Mouse (Mus musculus) testis, adult 2 months (tissue): ENCODE data around the gene Cep112. TPM values are rescaled to one million over a fixed set of nuclear protein-coding genes. Genes with fewer than 3 reads are reported as not detected.
"Not testable (repeated sequence)": the region's sequence is repeated elsewhere in the genome, so short reads cannot be mapped to it uniquely, and the experiment has no call there.

Experiments used
- H3K27ac ChIP-seq: fragments of 200-500 bp; 2 replicates; pipeline ENCODE4 v1.5.1; 2012; ENCODE audit warnings: low read depth, low read length; ENCODE audit not compliant: control insufficient read depth, insufficient read depth
- H3K27me3 ChIP-seq: fragments of 200-500 bp; 2 replicates; pipeline ENCODE4 v1.6.1; 2012; ENCODE audit warnings: mild to moderate bottlenecking, low read length, moderate library complexity; ENCODE audit not compliant: control insufficient read depth, insufficient read depth
- H3K36me3 ChIP-seq: fragments of 200-500 bp; 2 replicates; pipeline ENCODE4 v1.6.1; 2012; ENCODE audit warnings: mild to moderate bottlenecking, low read length; ENCODE audit not compliant: control insufficient read depth, insufficient read depth
- H3K4me1 ChIP-seq: fragments of 200-500 bp; 2 replicates; pipeline ENCODE4 v1.6.1; 2012; ENCODE audit warnings: low read length; ENCODE audit not compliant: control insufficient read depth, insufficient read depth
- H3K4me3 ChIP-seq: fragments of 200-500 bp; 2 replicates; pipeline ENCODE4 v1.5.1; 2012; ENCODE audit warnings: low read depth, mild to moderate bottlenecking, low read length, moderate library complexity, mixed read lengths; ENCODE audit not compliant: control insufficient read depth
- CTCF ChIP-seq: fragments of 200-500 bp; IDR thresholded peaks from 2 replicates; pipeline ENCODE4 v1.5.1; 2012; ENCODE audit warnings: low read depth, mild to moderate bottlenecking, inconsistent platforms, low read length, moderate library complexity; ENCODE audit not compliant: control insufficient read depth, insufficient read depth, insufficient replicate concordance
- POLR2A ChIP-seq: fragments of 200-500 bp; IDR thresholded peaks from 2 replicates; pipeline ENCODE4 v1.6.1; 2012; ENCODE audit warnings: low read depth, mild to moderate bottlenecking, inconsistent platforms, low read length, moderate library complexity; ENCODE audit not compliant: control insufficient read depth
- polyA plus RNA-seq: library from polyadenylated mRNA; depleted of rRNA; stranded (reverse); fragments of >200 nt; gene quantifications from 2 replicates; pipeline ENCODE4 v1.2.3, GENCODE M21; 2012

The Cep112 gene
- polyA plus RNA-seq, 1 experiment = 127 TPM

DNA sequence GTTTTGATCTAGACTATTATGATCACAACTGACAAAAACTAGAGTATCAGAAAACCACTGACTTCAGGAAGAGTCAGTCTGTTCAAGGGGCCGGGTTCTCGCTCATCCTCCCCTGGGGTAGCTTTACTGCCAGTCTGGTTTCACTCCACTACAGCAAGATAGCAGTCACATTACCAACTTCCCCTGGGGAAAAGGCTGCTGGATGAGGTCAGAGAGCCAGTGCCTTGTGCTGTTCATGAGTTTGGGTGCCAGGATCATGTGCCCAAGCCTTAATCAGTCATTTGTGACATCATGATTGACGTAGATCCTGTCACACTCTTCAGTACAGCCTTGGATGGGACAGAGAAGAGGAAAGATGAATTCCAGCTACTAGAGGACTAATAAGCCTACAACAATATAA lies 421.5 kb downstream of the Cep112 start:
- Histone ChIP-seq H3K27ac (no peak overlapping the region), H3K36me3 (no peaks in the 10 kb centered on the region), H3K4me3 (no peak overlapping the region), H3K27me3 (no peaks in the 10 kb centered on the region), H3K4me1 (no peaks in the 10 kb centered on the region)
- TF ChIP-seq CTCF = no peak
- no peak for TF ChIP-seq POLR2A

DNA sequence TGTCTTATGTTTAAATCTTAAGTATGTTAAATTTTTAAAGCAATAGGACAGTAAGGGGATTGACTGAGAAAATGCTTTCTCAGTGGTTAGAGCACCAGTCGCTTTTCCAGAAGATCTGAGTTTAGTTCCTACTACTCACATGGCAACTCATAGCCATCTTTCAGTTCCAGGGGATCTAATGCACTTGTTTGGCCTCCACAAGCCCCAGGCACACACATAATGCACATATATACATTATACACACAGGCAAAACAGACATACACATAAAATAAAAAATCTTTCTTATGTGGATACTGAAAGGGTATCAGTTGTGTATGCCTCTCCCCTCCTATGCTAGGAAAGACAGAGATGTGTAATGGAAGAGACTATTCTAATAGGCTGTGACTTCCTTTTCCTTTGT lies 426.8 kb downstream of the Cep112 start:
- no peak overlapping the region for H3K4me3 ChIP-seq
- no peaks in the 10 kb centered on the region for H3K36me3 ChIP-seq
- H3K27ac ChIP-seq = no peak overlapping the region
- TF ChIP-seq CTCF = no peak
- no peak for TF ChIP-seq POLR2A
- H3K27me3 ChIP-seq = no peaks in the 10 kb centered on the region
- H3K4me1 ChIP-seq = no peaks in the 10 kb centered on the region

DNA sequence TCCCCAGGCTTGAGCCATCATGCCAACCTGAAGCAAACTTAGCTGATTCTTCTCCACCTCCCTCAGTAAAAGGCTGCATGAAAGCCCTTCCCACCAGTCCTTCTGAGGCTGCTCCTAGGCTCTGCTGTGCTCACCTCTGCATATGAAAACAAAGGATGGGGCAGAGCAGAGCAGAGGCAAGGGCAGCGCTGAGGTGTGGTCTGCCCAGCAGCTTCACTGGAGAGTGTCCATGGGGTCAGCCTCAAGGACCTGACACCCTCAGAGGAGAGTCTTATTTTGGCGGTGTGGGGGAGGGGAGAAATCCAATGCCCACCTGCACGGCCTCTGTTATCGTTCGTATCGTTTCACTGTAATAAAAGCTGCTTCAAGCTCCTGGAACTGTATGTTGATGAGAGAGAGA lies 432.3 kb downstream of the Cep112 start:
- H3K36me3 ChIP-seq = no peaks in the 10 kb centered on the region
- H3K4me3 ChIP-seq = no peak overlapping the region
- no peak for TF ChIP-seq CTCF
- TF ChIP-seq POLR2A = no peak
- H3K27me3 ChIP-seq = no peaks in the 10 kb centered on the region
- H3K4me1 ChIP-seq = no peaks in the 10 kb centered on the region
- no peak overlapping the region for H3K27ac ChIP-seq

DNA sequence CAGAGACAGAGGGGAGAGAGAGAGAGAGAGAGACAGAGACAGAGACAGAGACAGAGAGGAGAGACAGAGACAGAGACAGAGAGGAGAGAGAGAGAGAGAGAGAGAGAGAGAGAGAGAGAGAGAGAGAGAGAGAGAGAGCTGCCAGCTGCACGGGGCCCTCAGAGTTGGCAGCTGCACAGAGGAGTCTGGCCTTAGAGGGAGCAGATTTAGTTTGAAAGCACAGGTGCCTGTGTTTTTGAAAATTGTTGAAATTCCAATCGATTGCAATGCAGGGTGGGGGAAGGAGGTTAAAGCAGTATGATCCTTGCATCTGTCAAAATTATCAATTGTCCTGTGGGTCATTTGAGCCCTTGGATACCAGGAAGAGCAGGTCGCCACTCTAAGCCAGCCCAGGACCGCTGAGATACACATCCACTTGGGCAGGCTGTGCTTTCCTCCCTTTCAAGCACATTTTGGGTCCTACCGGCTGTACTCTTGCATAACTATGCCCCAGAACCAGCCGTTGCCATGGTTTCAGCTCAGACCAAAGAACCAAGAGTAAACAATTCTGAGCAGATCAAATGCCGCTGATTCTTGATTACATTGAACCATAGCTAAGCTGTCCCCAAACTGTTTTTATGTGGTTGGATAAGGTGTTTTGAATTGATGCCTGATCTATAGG lies 432.8 kb downstream of the Cep112 start:
- no peaks in the 10 kb centered on the region for H3K4me1 ChIP-seq
- H3K27me3 ChIP-seq = no peaks in the 10 kb centered on the region
- TF ChIP-seq POLR2A (no peak), CTCF (no peak)
- no peak overlapping the region for H3K4me3 ChIP-seq
- no peak overlapping the region for H3K27ac ChIP-seq
- H3K36me3 ChIP-seq = no peaks in the 10 kb centered on the region

DNA sequence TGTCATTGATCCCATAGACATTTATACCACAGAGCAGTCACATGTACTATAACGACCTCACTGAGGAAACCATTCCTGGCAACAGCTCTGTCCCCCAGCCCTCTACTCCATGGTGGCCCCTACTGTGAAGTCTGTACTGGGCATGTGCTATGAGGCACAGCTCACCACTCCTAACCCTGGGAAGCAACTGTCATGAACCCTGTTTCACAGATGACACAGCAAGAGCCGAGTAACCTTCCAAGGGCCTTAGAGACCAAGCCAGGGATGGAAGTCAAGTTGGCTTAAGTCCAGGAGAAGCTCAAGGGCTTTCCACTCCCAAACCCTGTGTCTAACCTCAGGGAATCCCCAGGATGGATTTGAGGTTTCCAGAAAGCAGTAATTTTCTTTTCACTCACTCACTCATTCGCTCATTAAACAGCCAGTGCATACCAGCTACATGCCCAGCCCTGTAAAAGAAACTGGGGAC lies 433.4 kb downstream of the Cep112 start:
- TF ChIP-seq POLR2A (no peak), CTCF (no peak)
- Histone ChIP-seq H3K36me3 (no peaks in the 10 kb centered on the region), H3K27ac (no peak overlapping the region), H3K27me3 (no peaks in the 10 kb centered on the region), H3K4me1 (no peaks in the 10 kb centered on the region), H3K4me3 (no peak overlapping the region)

DNA sequence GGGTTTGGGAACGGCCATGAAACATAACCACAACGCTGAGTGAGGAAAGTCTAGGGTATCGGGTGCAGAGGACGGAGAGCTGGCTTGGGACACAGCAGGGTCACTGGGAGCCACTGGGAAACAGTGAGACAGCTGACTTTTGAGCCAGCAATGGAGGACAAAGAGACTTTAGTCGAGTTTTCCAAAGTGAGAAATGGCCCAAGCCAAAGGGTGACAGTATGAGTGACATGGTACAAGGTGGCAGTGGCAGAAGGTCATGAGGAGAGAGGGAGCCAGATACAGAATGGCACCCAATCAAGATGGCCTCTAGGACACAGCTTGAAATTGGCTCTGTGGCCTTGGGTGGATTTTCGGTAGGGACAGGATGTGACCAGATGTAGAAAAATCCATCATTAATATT lies 433.9 kb downstream of the Cep112 start:
- no peak overlapping the region for H3K4me3 ChIP-seq
- no peaks in the 10 kb centered on the region for H3K36me3 ChIP-seq
- TF ChIP-seq POLR2A (no peak), CTCF (no peak)
- no peak overlapping the region for H3K27ac ChIP-seq
- no peaks in the 10 kb centered on the region for H3K27me3 ChIP-seq
- H3K4me1 ChIP-seq = no peaks in the 10 kb centered on the region

DNA sequence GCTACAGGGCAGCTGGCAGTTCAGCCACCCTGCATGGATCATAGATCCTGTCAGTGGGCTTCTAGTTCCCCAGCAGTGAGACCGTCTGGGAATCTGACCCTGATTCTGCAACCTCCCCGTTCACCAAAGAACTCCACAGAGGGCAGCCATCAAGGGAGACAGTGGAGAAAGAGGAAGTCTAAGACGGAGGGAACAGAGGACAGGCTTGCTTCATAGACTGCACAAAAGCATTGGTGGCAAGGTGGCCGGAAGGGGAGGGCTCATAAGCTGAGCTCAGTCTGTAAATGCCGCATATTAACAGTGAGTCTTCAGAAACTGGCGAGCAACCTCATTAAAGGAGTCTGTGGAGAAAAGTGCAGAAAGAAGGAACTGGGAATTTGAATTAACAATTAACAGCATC lies 437.4 kb downstream of the Cep112 start:
- Histone ChIP-seq H3K4me3 (no peak overlapping the region), H3K27me3 (no peaks in the 10 kb centered on the region), H3K4me1 (no peaks in the 10 kb centered on the region), H3K36me3 (no peaks in the 10 kb centered on the region), H3K27ac (no peak overlapping the region)
- no peak for TF ChIP-seq CTCF
- no peak for TF ChIP-seq POLR2A

DNA sequence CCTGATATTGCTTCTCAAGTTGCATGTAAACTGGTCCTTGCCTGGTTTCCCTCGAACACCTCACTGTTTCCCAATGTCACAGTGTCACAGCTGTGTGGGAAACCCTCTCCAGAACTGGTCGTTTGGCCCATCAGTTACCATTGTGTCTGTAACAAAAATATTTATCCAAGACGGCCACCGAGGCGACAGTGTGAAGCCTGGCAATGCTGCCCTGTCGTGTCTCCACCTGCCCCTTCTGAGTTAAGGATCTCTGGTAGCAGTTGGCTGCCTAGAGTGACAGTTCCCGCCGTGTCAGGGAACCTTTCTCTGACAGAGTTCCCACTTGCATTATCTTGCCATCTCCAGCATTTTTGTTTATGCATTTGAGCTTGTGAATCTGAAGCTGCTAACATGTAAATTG lies 440.8 kb downstream of the Cep112 start:
- H3K4me3 ChIP-seq = no peak overlapping the region
- no peak for TF ChIP-seq POLR2A
- no peak for TF ChIP-seq CTCF
- H3K27me3 ChIP-seq = no peaks in the 10 kb centered on the region
- no peaks in the 10 kb centered on the region for H3K4me1 ChIP-seq
- H3K27ac ChIP-seq = no peak overlapping the region
- no peaks in the 10 kb centered on the region for H3K36me3 ChIP-seq

DNA sequence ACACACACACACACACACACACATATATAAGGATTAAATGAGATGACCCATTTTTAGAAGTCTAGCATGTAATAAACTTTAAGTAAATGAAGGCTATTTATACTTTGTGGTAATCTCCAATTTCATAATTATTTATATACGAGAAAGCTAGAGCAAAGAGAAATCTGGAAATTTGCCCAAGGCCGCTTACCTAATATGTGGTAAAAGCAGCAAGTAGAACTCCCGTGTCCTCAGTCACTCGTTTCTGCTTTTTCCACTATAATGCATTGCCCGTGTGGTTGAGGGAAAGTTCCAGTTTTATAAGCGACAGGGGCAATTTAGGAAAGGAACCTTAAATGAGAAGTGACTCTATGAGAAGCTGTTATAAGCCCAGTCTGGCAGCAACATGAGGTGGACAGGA lies 442.5 kb downstream of the Cep112 start:
- Histone ChIP-seq H3K27me3 (no peaks in the 10 kb centered on the region), H3K4me3 (no peak overlapping the region), H3K4me1 (no peaks in the 10 kb centered on the region), H3K27ac (no peak overlapping the region), H3K36me3 (no peaks in the 10 kb centered on the region)
- TF ChIP-seq POLR2A (no peak), CTCF (no peak)

DNA sequence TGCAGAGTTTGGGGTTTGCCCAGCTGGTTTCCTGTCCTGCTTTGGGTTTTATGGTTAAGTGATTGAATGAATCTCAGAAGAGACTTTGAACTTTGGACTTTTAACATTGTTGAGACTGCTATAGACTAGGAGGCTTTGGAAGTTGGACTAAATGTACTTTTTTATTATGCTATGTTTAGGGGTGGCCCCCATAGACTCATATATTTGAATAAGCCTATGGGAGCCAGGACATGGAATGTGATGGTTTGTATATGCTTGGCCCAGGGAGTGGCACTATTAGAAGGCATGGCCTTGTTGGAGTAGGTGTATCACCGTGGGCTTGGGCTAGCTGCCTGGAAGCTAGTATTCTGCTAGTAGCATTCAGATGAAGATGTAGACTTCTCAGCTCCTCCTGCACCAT lies 446.3 kb downstream of the Cep112 start:
- H3K4me1 ChIP-seq, H3K36me3 ChIP-seq, H3K27ac ChIP-seq, H3K4me3 ChIP-seq, H3K27me3 ChIP-seq: not testable (repeated sequence)
